Mouse (Mus musculus) heart, adult 2 months (tissue): ENCODE measurements around the gene Hao1.

Source experiments
- CTCF ChIP-seq: fragments of 200-600 bp; IDR thresholded peaks from 2 replicates; pipeline ENCODE4 v1.8.1; 2022; ENCODE audit warnings: antibody characterized with exemption, mild to moderate bottlenecking, moderate library complexity
- POLR2A ChIP-seq: fragments of 200-500 bp; IDR thresholded peaks from 2 replicates; pipeline ENCODE4 v1.6.1; 2011; ENCODE audit warnings: mild to moderate bottlenecking, low read depth, low read length, control low read depth; ENCODE audit not compliant: insufficient read depth

- TF ChIP-seq CTCF = no peak
- TF ChIP-seq POLR2A = no peak
Measured at GRCm38 (mm10) chr2:134452748-134453147, 101.4 kb downstream of the Hao1 start.
